Mouse (Mus musculus) natural killer cell, adult 2 months (primary cell): ENCODE data around the gene Rab4b.

Experiments used
- DNase-seq, 2 experiments: peaks; one replicate each; pipeline ENCODE4 v3.0.0; 2022; ENCODE audit warnings: low spot score in 2 of 2

The Rab4b gene

GRCm38 (mm10) chr7:27159882-27160281 is 18.8 kb downstream of the Rab4b start:
- peak; percentile 78 to 87 for DNase-seq

GRCm38 (mm10) chr7:27159256-27159655 is 19.4 kb downstream of the Rab4b start:
- DNase-seq, result no peak

- no peak for DNase-seq
These were observed 20.5 kb downstream of the Rab4b start for GRCm38 (mm10) chr7:27158171-27158570.

- DNase-seq, result no peak
These were observed 22.7 kb downstream of the Rab4b start for GRCm38 (mm10) chr7:27156005-27156404.

- DNase-seq, result no peak
These were observed 25.4 kb downstream of the Rab4b start, which contains the start of gene Cyp2t4 for GRCm38 (mm10) chr7:27153205-27153764. Cyp2t4 (plus strand) TSS chr7:27153714.

GRCm38 (mm10) chr7:27136410-27136996 is 42.2 kb downstream of the Rab4b start:
- no peak for DNase-seq

GRCm38 (mm10) chr7:27133757-27134156 is 44.9 kb downstream of the Rab4b start:
- DNase-seq, result no peak

GRCm38 (mm10) chr7:27133156-27133555 is 45.5 kb downstream of the Rab4b start:
- DNase-seq, result no peak

- DNase-seq, result peak; percentile 11 to 27
These were observed 46.1 kb downstream of the Rab4b start for GRCm38 (mm10) chr7:27132588-27132987.

GRCm38 (mm10) chr7:27131387-27131786 is 47.3 kb downstream of the Rab4b start:
- DNase-seq, result no peak

GRCm38 (mm10) chr7:27130521-27131370 is 48.0 kb downstream of the Rab4b start:
- no peak for DNase-seq

GRCm38 (mm10) chr7:27129811-27130210 is 48.9 kb downstream of the Rab4b start:
- DNase-seq, result no peak

GRCm38 (mm10) chr7:27128946-27129345 is 49.8 kb downstream of the Rab4b start:
- DNase-seq, result no peak

GRCm38 (mm10) chr7:27128162-27128561 is 50.5 kb downstream of the Rab4b start:
- DNase-seq, result no peak

GRCm38 (mm10) chr7:27124969-27125368 is 53.7 kb downstream of the Rab4b start:
- DNase-seq, result no peak

- DNase-seq, result no peak
These were observed 54.3 kb downstream of the Rab4b start for GRCm38 (mm10) chr7:27124305-27124832.

GRCm38 (mm10) chr7:27119676-27120075 is 59.0 kb downstream of the Rab4b start, which contains the start of gene Cyp2f2:
Cyp2f2 (plus strand) TSS chr7:27119909.
- DNase-seq, result no peak
